Mouse (Mus musculus): ENCODE measurements at regions not wholly inside any gene's neighbourhood (a gene's known extent, or its start where the extent isn't known, plus 50 kb on each side); places are given as distances from the start of the nearest gene placed in this dataset.

- TF ChIP-seq REST (IDR thresholded peaks at IDR 0.05; ENCODE audit: insufficient read depth, insufficient read length), result no peak
- no peak for TF ChIP-seq TCF12 (IDR thresholded peaks at IDR 0.05; ENCODE audit: insufficient read depth, poor library complexity, severe bottlenecking)
- TF ChIP-seq POLR2A (IDR thresholded peaks at IDR 0.05; ENCODE audit: insufficient read length, low read depth), result no peak
- TF ChIP-seq CEBPB (IDR thresholded peaks at IDR 0.05; ENCODE audit: insufficient read depth, poor library complexity, severe bottlenecking), result no peak
- no peak for TF ChIP-seq USF1 (IDR thresholded peaks at IDR 0.05; ENCODE audit: low read depth)
- no peak for TF ChIP-seq MYOG (IDR thresholded peaks at IDR 0.05; ENCODE audit: control insufficient read depth in 1 of 3, insufficient read depth in 1 of 3, insufficient read length in 2 of 3, low read depth in 2 of 3)
Measured at GRCm38 (mm10) chr9:80681709-80682108, 216.4 kb upstream of the Impg1 start.
